Mouse (Mus musculus): Measurements from ENCODE around the gene Agpat4.
"Not testable (repeated sequence)": the region's sequence is repeated elsewhere in the genome, so short reads cannot be mapped to it uniquely, and the experiment has no call there.

Agpat4 gene

DNA sequence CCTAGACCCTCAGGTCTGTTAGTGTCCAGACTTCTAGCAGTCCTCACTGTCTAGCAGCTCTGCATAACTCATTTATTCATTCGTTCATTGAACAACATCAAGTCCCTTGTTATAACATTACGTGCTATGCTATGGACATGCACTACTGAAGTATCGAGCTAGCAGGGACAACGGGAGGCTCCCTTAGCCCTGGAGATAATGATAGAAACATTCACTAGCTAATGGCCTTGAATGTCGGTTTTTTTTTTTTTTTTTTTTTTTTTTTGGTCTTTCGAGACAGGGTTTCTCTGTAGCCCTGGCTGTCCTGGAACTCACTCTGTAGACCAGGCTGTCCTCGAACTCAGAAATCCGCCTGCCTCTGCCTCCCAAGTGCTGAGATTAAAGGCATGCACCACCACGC lies 3.8 kb downstream of the Agpat4 start:
- not testable (repeated sequence) for DNase-seq (ENCODE audit: low read depth)

DNA sequence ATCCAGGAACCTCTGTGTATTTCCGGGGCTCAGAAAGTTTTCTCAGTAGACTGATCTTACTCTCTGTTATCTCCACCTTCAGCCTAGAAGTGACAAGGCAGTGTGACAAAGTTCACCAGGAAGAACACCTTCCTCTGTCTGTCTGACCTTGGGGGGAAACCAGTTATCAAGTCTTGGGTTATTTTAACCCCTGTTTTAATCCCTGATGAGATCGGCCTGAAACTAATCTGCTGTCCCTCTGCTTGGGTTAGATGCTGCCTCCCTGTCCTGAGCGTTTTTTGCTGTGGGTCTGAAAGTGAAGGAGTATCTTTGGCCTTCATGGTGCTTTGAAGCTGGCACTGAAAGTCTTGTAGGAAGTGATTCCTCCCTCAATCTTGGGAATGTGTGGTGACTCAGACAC lies 4.7 kb downstream of the Agpat4 start:
- no peak for DNase-seq (ENCODE audit: low read depth)

DNA sequence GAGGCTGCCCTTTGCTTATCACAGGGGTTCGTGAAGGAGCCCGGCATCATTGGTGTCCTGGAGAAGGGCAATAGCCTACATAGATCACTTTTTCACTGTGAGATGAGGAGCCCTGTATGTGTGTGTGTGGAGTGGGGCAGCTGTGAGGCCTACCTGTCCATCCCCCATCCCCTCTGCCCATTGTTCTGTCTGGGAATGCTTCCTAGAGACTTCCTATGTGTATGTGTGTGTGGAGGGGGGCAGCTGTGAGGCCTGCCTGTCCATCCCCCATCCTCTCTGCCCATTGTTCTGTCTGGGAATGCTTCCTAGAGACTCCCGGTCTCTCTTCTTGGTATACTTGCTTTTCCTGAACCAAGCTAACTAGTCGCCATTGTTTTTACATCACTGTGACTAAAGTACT lies 8.6 kb downstream of the Agpat4 start:
- no peak for DNase-seq (ENCODE audit: low read depth)

DNA sequence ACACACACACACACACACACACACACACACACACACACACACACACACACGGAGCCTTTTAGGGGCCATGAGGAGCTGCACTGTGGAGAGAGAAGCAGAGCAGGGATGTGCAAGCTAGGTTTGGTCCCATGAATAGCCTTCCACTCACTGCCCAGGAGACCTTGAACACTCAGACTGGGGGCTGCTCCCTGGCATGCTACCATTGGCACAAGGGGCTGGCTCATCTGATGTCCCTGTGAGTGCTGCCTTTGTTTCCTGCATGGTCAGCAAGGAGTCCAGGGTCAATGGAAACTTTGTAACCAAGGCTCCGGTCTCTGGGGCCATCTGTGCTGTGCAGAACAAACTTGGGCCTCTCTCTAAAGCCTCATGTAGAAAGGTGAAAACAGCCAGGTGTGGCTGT lies 10.5 kb downstream of the Agpat4 start:
- no peak for DNase-seq (ENCODE audit: low read depth)

DNA sequence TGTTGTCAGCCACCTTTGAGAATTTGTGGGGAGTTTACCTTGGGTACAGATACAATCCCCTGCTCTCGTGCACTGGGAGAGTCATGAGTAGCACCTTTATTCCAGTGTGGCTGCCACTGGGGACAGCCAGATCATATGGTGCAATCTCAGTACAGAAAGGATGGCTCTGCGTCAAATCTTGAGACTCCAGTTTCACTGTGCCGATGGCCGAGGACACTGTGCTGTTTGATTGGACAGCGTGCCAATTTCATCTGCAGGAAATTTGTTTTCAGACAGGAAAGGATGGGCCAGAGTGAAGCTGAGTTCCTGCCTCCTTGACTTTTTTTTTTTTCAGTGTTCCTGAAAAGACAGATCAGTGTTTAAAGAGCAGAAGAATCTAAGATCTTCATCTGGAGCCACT lies 12.7 kb downstream of the Agpat4 start:
- no peak for DNase-seq (ENCODE audit: low read depth)

DNA sequence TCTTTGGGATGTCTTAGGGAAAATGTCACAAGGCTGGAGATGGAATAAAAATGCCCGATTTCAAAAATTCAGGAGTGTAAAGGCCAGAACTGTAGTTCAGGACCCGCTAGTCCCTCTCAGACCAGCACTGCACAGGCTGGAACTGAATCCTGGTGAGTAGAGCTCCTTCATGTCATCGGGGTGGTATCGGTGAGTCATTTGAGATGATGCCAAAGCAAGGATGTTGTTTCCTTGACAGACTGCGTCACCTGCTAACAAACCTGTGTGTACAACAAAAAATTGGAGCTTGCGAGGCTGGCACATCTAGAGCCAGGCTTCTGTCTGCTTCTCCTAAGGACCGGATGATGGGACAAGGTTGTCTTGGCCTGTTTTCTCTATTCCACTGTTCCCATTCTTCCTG lies 13.1 kb downstream of the Agpat4 start:
- no peak for DNase-seq (ENCODE audit: low read depth)

DNA sequence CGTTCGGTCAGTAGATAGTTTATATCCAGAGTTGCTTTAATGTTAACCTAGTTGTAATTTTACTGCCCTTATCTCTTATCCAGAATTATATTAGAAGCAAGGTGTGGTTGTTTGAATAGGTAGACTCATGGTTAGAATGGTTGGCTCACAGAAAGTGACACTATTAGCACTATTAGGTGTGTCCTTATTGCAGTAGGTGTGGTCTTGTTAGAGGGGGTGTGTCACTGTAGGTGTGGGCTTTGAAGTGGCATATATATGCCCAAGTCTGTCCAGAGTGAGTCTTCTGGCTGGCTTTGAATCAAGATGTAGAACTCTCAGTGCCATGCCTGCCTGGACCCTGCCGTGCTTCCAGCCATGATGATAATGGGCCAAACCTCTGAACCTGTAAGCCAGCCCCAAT lies 14.4 kb downstream of the Agpat4 start:
- no peak for DNase-seq (ENCODE audit: low read depth)

DNA sequence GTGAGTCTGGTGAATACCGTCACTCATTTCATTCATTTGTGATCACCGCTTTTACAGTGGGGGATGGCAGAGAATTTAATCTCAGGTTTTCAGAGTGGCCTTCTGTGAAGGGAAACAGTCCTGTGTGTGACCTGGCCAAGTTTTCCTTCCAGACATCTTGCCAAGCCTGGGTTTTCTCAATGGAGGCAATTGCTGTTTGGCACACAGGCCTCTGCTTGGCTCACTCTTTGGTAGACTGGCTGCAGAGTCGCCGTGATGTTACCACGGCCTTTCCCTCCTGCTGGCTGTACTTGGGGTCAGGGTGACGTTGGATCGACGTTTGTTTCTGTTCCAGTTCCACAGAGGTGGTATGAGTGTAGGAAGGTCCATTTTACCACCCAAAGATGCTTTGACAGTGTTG lies 15.5 kb downstream of the Agpat4 start:
- no peak for DNase-seq (ENCODE audit: low read depth)

DNA sequence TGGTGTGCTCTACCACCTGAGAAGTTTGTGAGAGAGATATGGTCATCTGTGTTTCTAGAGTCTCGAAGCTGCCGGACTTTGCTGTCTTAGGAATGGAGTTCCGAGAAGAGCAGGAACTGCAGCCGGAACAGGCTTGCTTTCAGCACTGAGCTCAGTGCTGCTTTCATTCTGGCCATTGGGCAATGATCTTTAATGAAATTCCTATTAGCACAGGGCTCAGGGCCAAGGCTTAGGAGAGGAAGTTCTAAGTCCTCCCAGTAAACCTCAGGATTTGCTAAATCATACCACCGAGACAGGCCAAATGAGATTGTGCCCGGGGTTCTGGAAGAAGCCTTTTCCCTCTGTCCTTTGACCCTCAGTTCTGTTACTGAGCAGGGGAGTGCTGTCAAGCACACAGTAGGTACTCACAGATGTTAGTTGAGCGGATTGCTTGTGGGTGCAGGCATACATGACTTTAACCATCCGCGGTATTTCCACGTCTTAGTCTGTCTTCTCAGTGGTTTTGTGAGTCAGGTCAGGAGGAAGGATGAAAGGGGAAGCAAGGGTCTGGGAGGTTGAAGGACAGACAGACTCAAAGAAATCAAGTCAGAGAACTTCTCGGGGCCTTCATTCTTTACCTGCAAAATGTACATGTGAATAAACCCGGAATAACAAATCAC lies 16.6 kb downstream of the Agpat4 start:
- no peak for DNase-seq (ENCODE audit: low read depth)

DNA sequence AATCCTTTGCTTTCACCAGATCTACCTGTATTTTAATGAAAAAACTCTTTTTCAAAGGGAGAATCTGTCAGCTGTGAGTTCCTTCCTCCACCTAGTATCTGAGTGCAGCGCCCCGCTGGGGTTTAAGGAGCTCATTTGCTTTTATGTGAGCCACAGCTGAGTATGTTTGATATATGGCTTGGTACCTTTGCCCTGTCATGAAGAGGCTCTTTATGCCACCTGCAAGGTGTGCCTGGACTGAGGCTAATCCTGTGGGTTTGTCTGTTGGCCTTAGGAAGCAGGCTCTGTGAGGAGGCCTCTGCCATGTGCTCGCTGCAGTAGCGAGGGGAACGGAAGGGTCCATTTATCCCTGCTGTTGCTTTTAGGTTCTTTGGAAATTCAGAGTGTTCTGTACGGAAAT lies 19.9 kb downstream of the Agpat4 start:
- no peak for DNase-seq (ENCODE audit: low read depth)

DNA sequence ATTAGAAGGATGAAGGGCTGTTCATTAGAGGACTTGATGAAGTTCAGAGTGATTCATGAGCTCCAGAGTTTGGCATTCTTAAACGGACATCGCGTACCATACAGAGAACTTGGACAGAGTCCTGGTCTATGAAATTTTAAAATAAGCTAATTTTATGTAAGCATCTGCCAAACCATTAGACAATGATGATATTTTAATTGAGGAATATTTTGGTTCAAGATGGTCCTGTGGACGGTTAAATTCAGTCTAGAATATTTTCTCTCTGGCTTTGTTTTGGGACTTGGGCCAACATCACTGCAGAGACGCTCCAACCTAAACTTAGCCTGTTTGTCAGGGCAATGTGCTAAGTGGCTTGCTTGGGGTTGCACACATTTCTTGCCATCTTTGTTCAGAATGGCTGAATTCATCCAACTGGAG lies 25.5 kb downstream of the Agpat4 start:
- DNase-seq (ENCODE audit: low read depth): no peak

DNA sequence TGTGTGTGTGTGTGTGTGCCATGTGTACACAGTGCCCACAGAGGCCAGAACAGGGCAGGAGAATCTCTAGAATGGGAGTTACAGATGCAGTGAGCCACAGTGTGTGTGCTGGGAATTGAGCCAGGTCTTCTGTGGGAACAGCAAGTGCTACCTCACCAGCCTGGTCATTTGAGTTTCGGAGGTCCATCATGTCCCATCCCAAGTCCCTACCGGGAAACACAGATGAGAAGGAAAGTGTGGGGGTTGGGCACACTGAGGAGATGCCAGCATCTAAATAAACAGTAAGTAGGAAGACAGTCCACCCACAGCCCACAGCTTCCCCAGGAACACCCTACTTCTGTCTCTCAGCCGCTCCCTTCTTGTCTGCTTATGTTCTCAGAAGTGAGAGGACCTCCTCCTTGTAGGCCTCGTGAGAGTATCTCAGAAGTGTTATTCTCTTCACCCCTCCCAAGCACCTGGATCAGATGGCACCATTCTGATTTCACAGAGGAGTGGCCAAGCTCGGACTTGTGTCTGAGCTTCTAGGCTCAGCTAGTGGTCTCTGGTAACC lies 27.7 kb downstream of the Agpat4 start:
- no peak for DNase-seq (ENCODE audit: low read depth)

DNA sequence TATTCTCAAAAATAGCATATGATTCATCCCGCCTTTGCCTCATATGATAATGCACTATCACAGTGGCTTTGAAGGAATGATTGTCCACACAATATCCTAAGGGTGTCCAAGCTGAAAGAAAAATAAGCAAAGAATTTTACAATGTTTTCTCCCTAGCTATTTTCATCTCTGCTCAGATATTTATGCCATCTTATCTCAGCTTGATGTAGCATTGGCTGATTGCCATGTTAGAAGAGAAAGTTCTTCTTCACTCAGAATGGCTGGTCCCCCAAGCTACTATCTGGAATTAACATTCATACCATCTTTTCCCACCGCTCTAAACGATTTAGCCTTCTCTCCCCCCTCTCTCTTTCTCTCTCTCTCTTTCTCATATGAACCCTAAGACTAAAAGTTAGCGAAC lies 29.3 kb downstream of the Agpat4 start:
- DNase-seq (ENCODE audit: low read depth): no peak

DNA sequence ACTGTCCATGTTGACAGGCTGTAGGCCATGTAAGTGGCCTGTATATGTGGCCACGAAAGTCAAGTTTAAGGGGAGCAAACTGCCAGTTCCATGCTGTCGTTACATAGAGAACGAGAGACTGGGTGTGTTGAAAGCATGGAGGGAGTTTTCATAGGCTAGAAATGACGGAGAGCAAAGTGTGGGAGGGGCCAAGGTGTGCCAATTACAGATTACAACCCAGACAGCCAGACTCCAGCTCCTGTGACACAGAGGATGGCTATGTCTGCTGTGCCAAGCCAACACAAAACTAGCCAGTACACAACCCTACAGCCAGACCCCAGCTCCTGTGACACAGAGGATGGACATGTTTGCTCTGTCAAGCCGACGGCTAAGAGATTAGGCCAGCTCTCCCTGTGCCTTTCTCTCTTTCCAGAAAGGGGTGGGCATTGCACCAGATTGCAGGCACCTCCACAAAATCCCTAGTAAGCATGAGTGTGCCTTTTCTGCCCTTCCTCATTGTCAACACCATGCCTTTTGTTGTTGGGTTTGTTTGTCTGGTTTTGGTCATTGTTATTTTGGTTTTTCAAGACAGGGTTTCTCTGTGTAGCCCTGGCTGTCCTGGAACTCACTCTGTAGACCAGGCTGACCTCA lies 30.8 kb downstream of the Agpat4 start:
- no peak for DNase-seq (ENCODE audit: low read depth)

DNA sequence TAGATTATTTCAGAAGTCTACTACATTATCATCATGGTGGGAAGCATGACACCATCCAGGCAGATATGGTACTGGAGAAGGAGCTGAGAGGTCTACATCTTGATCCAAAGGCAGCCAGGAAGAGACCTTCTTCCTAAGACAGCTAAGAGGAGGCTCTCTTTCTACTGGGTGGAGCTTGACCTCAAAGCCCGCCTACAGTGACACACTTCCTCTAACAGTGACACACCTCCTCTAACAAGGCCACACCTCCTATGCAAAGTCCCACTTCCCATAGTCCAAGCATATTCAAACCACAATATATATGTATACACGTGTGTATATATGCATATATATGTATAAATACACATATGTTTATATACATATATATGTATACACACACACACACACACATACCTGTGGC lies 32.5 kb downstream of the Agpat4 start:
- no peak for DNase-seq (ENCODE audit: low read depth)

DNA sequence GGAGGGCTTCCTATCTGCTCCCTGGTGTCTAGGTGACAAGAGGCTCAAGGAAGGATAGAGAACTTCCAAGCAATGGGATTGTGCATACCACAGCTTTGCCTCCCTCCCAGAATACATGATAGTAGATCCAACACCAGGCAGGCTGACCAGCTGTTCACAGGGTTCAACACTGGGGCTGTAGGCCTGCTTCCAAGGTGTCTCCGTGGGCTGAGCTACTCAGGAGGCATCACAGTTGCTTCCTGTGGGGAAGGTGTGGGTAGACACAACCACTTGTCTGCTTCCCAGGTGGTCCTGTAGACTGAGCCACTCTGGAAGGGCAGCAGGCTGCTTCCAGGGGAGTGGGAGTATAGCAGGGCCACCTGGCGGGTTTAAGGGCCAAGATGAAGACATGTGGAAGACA lies 35.8 kb downstream of the Agpat4 start:
- no peak for DNase-seq (ENCODE audit: low read depth)

DNA sequence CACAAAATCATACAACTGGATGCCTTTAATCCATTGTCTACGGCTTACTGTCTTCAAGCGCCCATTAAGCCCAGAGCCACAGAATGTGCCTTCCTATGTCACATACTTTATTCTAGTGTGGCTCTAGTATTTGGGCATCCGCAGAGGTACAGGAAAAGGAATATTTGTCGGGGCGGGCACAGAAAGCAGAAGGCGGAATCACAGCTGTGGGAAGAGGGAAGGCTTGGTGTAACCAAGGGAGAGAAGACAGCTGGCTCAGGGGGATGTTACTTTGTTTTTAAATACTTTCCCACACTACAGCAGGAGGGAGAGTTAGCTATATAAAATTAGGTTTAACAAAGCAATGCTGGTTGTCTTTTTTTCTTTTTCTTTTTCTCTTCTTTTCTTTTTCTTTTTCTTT lies 36.7 kb downstream of the Agpat4 start:
- DNase-seq (ENCODE audit: low read depth): no peak

DNA sequence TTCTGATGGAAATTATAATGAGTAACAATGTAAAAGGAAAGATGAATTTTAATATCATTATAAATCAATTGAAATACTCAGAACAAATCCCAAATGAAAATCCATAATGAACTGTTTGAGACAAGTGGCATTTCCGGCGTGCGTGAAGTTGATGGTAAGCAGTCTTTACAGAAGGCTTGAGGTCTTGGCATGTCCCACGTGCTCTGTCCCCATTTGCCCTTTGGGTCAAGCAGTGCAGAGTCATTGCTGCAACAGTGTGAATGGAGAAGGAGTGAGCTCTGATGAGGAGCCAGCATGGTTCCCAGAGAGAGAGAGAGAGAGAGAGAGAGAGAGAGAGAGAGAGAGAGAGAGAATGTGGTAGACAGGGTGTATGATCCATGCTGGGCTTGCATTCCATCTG lies 37.4 kb downstream of the Agpat4 start:
- no peak for DNase-seq (ENCODE audit: low read depth)

DNA sequence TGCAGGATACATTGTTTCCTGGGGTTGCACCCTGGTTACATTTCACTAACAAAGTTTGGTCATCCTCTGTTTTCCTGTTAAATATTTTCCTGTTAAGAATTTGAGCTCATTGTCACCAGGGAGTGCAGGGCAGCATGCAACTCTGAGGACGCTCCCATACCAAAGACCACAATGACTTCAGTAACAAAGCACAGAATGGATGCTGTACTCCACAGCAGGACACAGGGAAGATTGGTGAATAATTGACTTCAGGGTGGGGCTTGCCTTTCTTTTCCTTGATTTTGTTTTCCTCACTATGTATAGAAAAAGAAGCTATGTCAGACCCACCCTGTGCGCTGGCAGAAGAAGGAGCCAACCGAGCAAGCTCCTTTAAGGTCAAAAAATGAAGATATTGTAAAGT lies 38.2 kb downstream of the Agpat4 start:
- DNase-seq (ENCODE audit: low read depth): no peak

DNA sequence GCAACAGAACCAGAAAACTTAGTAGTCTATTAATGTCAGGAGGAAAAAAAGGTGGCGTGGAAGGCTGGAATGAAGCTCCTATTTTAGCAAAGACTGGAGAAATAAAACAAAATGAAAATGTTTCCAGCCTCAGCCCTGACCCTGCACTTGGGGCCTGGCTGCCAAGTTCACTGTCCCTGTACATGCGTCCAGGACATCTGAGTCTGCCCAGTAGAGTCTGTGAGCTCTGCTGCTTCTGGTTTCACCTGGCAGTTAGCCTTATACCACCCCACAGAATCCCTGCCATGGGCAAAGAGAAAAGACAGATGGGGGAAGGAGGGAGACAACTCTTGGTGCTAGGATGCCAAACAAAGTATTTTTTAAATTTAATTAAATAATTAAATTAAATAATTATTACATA lies 38.7 kb downstream of the Agpat4 start:
- DNase-seq (ENCODE audit: low read depth): no peak

DNA sequence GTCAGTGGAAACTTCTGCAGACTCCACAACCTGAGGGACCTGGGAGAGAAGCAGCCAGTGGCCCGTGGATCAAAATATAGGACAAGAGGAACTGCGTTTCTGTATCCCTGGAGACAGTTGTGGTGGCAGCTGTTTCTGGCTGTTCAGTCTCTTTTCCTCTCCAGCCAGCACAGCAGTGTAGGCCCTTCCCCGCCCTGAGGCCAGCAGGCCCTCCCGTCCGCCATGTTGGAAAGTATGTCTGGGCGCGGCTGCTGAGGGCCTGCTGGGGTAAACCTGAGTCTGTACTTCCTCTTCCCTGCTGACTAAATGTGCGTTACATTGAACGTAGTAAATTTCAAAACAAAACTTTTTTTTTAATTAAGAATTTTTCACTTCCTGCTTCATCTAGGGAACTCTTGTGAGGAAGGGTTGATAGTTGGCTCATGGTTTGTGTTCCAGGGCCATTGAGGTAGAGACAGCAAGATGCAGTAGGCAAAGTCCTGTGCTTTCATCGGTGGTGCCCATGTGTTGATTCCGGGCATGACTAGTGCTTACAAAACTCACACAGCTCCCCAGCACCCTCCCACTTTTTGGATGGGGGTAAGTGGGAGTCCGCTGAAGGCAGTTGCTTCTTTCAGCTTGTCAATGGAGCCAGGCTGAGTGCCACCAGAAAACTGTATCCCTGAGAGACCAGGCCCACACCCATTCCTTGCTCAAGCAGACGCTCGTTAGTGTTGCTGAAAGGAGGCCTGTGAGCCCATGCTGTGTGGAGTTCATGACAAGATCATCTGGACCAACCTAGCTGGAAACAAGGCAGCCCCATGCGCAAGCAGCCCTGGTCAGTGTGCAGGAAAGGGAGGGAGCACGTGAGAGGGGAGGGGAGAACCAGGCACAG lies 40.9 kb downstream of the Agpat4 start:
- DNase-seq (ENCODE audit: low read depth): no peak

DNA sequence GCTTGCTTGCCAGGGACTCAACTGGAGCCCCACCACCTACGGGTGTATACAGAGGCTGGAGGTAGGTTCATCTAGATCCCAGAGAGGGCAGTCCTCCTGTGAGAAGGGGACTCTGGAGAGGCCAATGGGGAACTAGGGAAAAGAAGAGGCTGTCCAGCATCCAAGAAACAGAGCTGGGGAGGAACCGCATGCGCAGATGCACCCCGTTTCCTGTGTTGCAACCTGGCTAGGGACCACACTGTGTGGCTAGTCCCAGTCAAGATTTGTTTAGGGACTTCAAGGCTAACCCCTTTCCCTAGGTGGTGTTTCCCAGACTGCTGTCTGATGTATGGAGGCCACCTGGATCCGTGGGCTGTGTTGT lies 41.5 kb downstream of the Agpat4 start:
- DNase-seq (ENCODE audit: low read depth): no peak

DNA sequence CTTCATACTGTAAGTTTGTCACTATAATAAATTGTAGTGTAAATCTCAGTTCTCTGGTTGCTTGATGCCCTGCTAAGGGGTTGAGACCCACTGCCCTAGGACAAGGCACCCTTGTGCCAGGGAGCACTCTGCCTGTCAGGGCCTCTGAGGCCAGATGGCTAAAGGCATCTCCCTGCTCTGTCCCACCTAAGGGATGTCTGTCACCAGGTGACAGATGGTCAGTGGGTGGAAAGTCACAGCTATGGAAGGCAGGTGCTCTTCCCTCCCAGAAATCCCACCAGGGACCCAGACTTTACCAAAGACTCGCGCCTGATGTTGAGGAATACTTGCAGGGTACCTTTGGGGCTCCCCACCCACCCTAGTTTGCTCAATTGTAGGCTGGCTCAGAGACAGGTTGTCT lies 42.0 kb downstream of the Agpat4 start:
- DNase-seq (ENCODE audit: low read depth): no peak

All from naive thymus-derived CD4-positive, alpha-beta T cell, adult 2 months (primary cell).